Mouse (Mus musculus) heart, embryonic 13.5 days (tissue): ENCODE data around the gene Rfx4. TPM values are rescaled to one million over a fixed set of nuclear protein-coding genes. Genes with fewer than 3 reads are reported as not detected.

ENCODE experiments used
- ATAC-seq: fragments of 200-750 bp; cut with Nextera tagmentation; 2 replicates; pipeline ENCODE4 v1.8.0; 2017; ENCODE audit warnings: moderate TSS enrichment; ENCODE audit not compliant: insufficient number of reproducible peaks, low FRiP score, low TSS enrichment; ENCODE audit errors: extremely low read depth
- H3K27ac ChIP-seq: fragments of 300-500 bp; sonication (generic); replicated peaks from 2 replicates; pipeline ENCODE4 v1.5.1; 2015; ENCODE audit warnings: moderate library complexity, mild to moderate bottlenecking, inconsistent platforms
- H3K27me3 ChIP-seq: fragments of 300-500 bp; sonication (generic); replicated peaks from 2 replicates; pipeline ENCODE4 v1.6.1; 2015; ENCODE audit warnings: mild to moderate bottlenecking, inconsistent platforms
- H3K36me3 ChIP-seq: fragments of 300-500 bp; sonication (generic); 2 replicates; pipeline ENCODE4 v1.6.1; 2015; ENCODE audit warnings: mild to moderate bottlenecking, inconsistent platforms
- H3K4me1 ChIP-seq: fragments of 300-500 bp; sonication (generic); 2 replicates; pipeline ENCODE4 v1.6.1; 2015; ENCODE audit warnings: inconsistent platforms
- H3K4me2 ChIP-seq: fragments of 300-500 bp; sonication (generic); 2 replicates; pipeline ENCODE4 v1.6.1; 2015; ENCODE audit warnings: inconsistent platforms, mild to moderate bottlenecking, moderate library complexity
- H3K4me3 ChIP-seq: fragments of 300-500 bp; sonication (generic); 2 replicates; pipeline ENCODE4 v1.5.1; 2015; ENCODE audit warnings: moderate library complexity, mild to moderate bottlenecking, inconsistent platforms
- H3K9ac ChIP-seq: fragments of 300-500 bp; sonication (generic); 2 replicates; pipeline ENCODE4 v1.6.1; 2015; ENCODE audit warnings: inconsistent platforms, mild to moderate bottlenecking, moderate library complexity
- H3K9me3 ChIP-seq: fragments of 300-500 bp; sonication (generic); 2 replicates; pipeline ENCODE4 v1.6.1; 2016; ENCODE audit warnings: inconsistent platforms
- WGBS: fragments of 180-500 bp; shearing (Covaris S2); methylation state at CpG from one replicate; pipeline ENCODE4 v1.1.7; 2015; ENCODE audit warnings: mixed read lengths; 5-methylcytosine and 5-hydroxymethylcytosine counted together
- polyA plus RNA-seq: library from polyadenylated mRNA; unstranded; fragments of >200 nt; fragmentation: Nextera tagmentation; extraction: Ambion mirVana; gene quantifications from 2 replicates; pipeline ENCODE4 v1.2.1, GENCODE M21; 2015

The Rfx4 gene
- polyA plus RNA-seq: not detected in 2 replicates

GRCm38 (mm10) chr10:84755786-84756203 is at the start of gene Rfx4:
Gene Rfx4 (plus strand): TSS chr10:84756062.
- peak within 1 kb of the TSS; percentile 72 for H3K4me2 ChIP-seq
- peaks cover 97% of the 10 kb centered on the region for H3K27me3 ChIP-seq
- 2% methylated on average over 24 of the region's 24 CpGs for WGBS
- ATAC-seq: no peak
- no peaks in the 10 kb centered on the region for H3K9me3 ChIP-seq
- H3K4me3 ChIP-seq: peak within 1 kb of the TSS; percentile 47
- H3K9ac ChIP-seq: peak within 1 kb of the TSS; percentile 24
- H3K27ac ChIP-seq: no peak within 1 kb of the TSS
- H3K4me1 ChIP-seq: peaks cover 52% of the 10 kb centered on the region
- no peaks in the 10 kb centered on the region for H3K36me3 ChIP-seq

GRCm38 (mm10) chr10:84706543-84706942 is 49.3 kb upstream of the Rfx4 start:
- Histone ChIP-seq H3K36me3 (peaks cover 23% of the 10 kb centered on the region), H3K27me3 (no peaks in the 10 kb centered on the region), H3K9ac (0 out of 2 replicates have a peak overlapping the region, but pooled peaks have one; percentile 19), H3K4me1 (peaks cover 39% of the 10 kb centered on the region), H3K4me2 (no peak overlapping the region), H3K27ac (peak overlapping the region; percentile 68), H3K4me3 (no peak overlapping the region), H3K9me3 (no peaks in the 10 kb centered on the region)
- ATAC-seq: no peak
- 62% methylated on average over 8 of the region's 8 CpGs for WGBS

DNA sequence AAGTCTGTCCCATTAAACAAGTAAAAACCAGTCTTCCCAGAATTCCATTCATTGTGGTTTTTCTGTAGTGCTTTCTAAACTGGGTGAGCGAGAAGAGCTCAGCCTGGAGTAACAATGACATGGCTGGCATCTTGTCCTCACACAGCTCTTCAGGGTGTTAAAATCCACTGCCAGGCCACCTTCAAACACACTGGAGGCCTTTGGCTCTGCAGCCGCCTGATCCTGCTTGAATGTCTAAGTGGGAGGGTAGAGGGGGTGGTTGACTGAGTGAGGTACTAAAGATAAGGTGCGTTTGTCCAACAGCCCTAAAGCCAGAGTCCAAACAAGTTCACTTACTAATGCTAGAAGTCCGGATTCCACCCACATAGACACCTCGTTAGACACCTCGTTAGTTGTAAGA is 48.6 kb upstream of the Rfx4 start:
- Histone ChIP-seq H3K27me3 (no peaks in the 10 kb centered on the region), H3K4me2 (no peak overlapping the region), H3K36me3 (peaks cover 16% of the 10 kb centered on the region), H3K9ac (no peak overlapping the region), H3K27ac (peak overlapping the region; percentile 77), H3K4me1 (peaks cover 43% of the 10 kb centered on the region), H3K9me3 (no peaks in the 10 kb centered on the region), H3K4me3 (no peak overlapping the region)
- 29% methylated on average over 6 of the region's 6 CpGs for WGBS
- no peak for ATAC-seq

- Histone ChIP-seq H3K27ac (peak overlapping the region; percentile 77), H3K9ac (no peak overlapping the region), H3K4me2 (no peak overlapping the region), H3K4me3 (no peak overlapping the region), H3K27me3 (no peaks in the 10 kb centered on the region), H3K36me3 (peaks cover 11% of the 10 kb centered on the region), H3K4me1 (peaks cover 50% of the 10 kb centered on the region), H3K9me3 (no peaks in the 10 kb centered on the region)
- 64% methylated on average over 14 of the region's 14 CpGs for WGBS
- ATAC-seq: no peak
Measured at GRCm38 (mm10) chr10:84707752-84708530, 47.9 kb upstream of the Rfx4 start.

- WGBS: 70% methylated on average over 4 of the region's 4 CpGs
- peaks cover 21% of the 10 kb centered on the region for H3K36me3 ChIP-seq
- no peak overlapping the region for H3K4me2 ChIP-seq
- H3K4me3 ChIP-seq: no peak overlapping the region
- no peak overlapping the region for H3K27ac ChIP-seq
- H3K9me3 ChIP-seq: no peaks in the 10 kb centered on the region
- peaks cover 54% of the 10 kb centered on the region for H3K4me1 ChIP-seq
- no peak overlapping the region for H3K9ac ChIP-seq
- no peak for ATAC-seq
- no peaks in the 10 kb centered on the region for H3K27me3 ChIP-seq
Measured at GRCm38 (mm10) chr10:84710192-84710591, 45.7 kb upstream of the Rfx4 start.

DNA sequence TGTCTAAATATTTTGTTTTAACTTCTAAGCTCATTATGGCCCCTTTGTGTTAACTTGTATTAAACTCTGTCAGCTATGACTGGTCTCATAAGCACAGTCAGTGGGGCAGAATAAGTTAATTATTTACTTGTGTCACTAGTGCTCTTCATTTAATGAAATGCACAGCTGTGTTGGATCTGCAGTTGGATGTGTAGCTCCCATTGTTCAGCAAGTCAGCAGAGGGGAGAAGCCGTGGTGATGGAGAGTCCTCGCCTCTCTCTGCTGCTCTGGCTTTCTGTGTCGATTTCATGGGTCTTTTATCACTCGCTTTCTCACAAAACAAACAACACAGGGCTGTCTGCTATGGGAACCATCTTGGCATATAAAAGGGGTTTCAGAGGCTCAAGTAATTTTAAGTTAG is 45.0 kb upstream of the Rfx4 start:
- Histone ChIP-seq H3K4me1 (peaks cover 48% of the 10 kb centered on the region), H3K4me3 (no peak overlapping the region), H3K9ac (no peak overlapping the region), H3K36me3 (peaks cover 27% of the 10 kb centered on the region), H3K4me2 (no peak overlapping the region), H3K9me3 (no peaks in the 10 kb centered on the region), H3K27me3 (no peaks in the 10 kb centered on the region), H3K27ac (no peak overlapping the region)
- ATAC-seq: no peak
- WGBS: 67% methylated on average over 4 of the region's 4 CpGs

GRCm38 (mm10) chr10:84711479-84711878 is 44.4 kb upstream of the Rfx4 start:
- WGBS: 82% methylated on average over 8 of the region's 8 CpGs
- ATAC-seq: no peak
- no peak overlapping the region for H3K27ac ChIP-seq

DNA sequence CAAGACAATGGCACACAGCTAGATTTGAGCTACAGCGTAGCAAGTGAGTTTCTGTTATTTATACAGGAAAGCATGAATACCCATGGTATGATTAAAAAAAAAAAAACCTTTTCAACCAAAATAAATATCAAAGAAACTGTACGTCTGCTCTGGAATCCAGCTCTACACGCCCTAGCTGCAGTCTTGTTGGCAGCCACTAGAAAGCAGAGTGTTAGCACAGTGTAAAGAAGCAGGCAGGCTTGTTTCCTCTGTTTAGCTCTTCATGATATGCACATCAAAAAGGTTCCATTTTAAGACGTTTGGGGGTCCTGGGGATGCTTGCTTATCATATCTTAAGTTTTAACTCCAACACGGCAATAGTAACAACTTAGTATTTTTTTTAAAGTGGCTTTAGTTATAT is 43.9 kb upstream of the Rfx4 start:
- peaks cover 38% of the 10 kb centered on the region for H3K36me3 ChIP-seq
- H3K9me3 ChIP-seq: no peaks in the 10 kb centered on the region
- no peak overlapping the region for H3K9ac ChIP-seq
- no peak for ATAC-seq
- no peak overlapping the region for H3K4me3 ChIP-seq
- H3K27me3 ChIP-seq: no peaks in the 10 kb centered on the region
- peak overlapping the region; percentile 50; the same call in 1 of the 2 replicates for H3K27ac ChIP-seq
- no peak overlapping the region for H3K4me2 ChIP-seq
- 52% methylated on average over 5 of the region's 5 CpGs for WGBS
- H3K4me1 ChIP-seq: peaks cover 37% of the 10 kb centered on the region

More at GRCm38 (mm10) chr10:84711479-84711878, 44.4 kb upstream of the Rfx4 start:
- Histone ChIP-seq H3K27me3 (no peaks in the 10 kb centered on the region), H3K9ac (peak overlapping the region; percentile 17; the same call in 1 of the 2 replicates), H3K9me3 (no peaks in the 10 kb centered on the region), H3K4me2 (no peak overlapping the region), H3K4me1 (peaks cover 42% of the 10 kb centered on the region), H3K36me3 (peaks cover 33% of the 10 kb centered on the region), H3K4me3 (no peak overlapping the region)

- WGBS: 63% methylated on average over 6 of the region's 6 CpGs
- Histone ChIP-seq H3K9me3 (no peaks in the 10 kb centered on the region), H3K4me1 (peaks cover 31% of the 10 kb centered on the region), H3K4me3 (no peak overlapping the region), H3K9ac (no peak overlapping the region), H3K27me3 (no peaks in the 10 kb centered on the region), H3K36me3 (peaks cover 42% of the 10 kb centered on the region), H3K27ac (peak overlapping the region; percentile 50; the same call in 1 of the 2 replicates), H3K4me2 (peak overlapping the region; percentile 11; the same call in 1 of the 2 replicates)
- no peak for ATAC-seq
Measured at GRCm38 (mm10) chr10:84712532-84712931, 43.3 kb upstream of the Rfx4 start.

- Histone ChIP-seq H3K4me1 (peaks cover 27% of the 10 kb centered on the region), H3K4me3 (no peak overlapping the region), H3K27ac (no peak overlapping the region), H3K27me3 (no peaks in the 10 kb centered on the region), H3K9me3 (no peaks in the 10 kb centered on the region), H3K9ac (no peak overlapping the region), H3K36me3 (peaks cover 42% of the 10 kb centered on the region), H3K4me2 (no peak overlapping the region)
- ATAC-seq: no peak
- 85% methylated on average over 10 of the region's 10 CpGs for WGBS
Measured at GRCm38 (mm10) chr10:84713043-84713442, 42.8 kb upstream of the Rfx4 start.

DNA sequence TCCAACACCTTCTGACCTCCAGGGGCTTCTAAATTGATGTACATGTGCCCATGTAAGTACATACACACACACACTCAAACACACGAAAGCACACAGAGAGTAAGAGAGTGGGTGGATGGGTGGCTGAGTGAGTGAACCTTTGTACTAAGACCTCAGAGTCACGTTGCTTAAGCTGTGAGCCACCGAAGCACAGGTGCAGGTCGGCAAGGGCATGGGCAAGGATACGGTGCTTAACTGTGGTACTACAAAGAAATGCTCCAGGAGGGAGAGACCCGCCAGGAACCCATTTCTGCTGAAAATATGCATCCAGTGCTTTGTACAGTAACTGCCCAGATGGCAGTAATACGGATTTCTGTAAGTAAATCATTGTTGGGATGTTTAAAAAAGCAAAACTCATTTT is 40.2 kb upstream of the Rfx4 start:
- no peak overlapping the region for H3K27ac ChIP-seq
- whole genome bisulfite sequencing: 86% methylated on average over 7 of the region's 7 CpGs
- H3K4me1 ChIP-seq: peaks cover 27% of the 10 kb centered on the region
- no peaks in the 10 kb centered on the region for H3K9me3 ChIP-seq
- H3K36me3 ChIP-seq: peaks cover 64% of the 10 kb centered on the region
- H3K4me3 ChIP-seq: no peak overlapping the region
- no peak for ATAC-seq
- H3K9ac ChIP-seq: no peak overlapping the region
- no peaks in the 10 kb centered on the region for H3K27me3 ChIP-seq
- H3K4me2 ChIP-seq: no peak overlapping the region

DNA sequence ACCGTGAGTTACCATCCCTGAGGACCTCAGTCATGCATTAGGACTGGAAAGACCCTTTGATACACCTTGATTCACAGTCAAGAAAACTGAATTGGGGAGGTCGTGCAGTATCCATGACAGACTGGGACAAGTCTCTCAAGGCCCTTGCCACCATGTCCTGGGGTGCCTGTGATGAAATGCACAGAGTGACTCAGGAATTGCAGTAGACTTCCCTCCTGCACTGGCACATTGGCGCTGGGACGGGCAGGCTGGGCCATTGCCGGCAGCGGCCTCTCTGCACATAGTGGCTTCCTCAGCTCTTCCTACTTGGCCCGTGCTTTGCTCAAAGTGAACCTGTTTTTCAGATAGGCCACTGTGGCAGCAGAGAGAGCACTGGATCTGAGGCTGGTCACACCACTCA is 39.3 kb upstream of the Rfx4 start:
- Histone ChIP-seq H3K9me3 (no peaks in the 10 kb centered on the region), H3K4me2 (no peak overlapping the region), H3K9ac (no peak overlapping the region), H3K4me3 (no peak overlapping the region), H3K27ac (no peak overlapping the region), H3K4me1 (peaks cover 24% of the 10 kb centered on the region), H3K36me3 (peaks cover 74% of the 10 kb centered on the region), H3K27me3 (no peaks in the 10 kb centered on the region)
- 92% methylated on average over 7 of the region's 7 CpGs for WGBS
- ATAC-seq: no peak
